Mouse (Mus musculus): ENCODE measurements around the gene Dip2c. TPM values are rescaled to one million over a fixed set of nuclear protein-coding genes. Genes with fewer than 3 reads are reported as not detected.

The Dip2c gene
- total and polyA plus RNA-seq, 3 experiments: 0.04 to 0.14 (median 0.08) TPM

DNA sequence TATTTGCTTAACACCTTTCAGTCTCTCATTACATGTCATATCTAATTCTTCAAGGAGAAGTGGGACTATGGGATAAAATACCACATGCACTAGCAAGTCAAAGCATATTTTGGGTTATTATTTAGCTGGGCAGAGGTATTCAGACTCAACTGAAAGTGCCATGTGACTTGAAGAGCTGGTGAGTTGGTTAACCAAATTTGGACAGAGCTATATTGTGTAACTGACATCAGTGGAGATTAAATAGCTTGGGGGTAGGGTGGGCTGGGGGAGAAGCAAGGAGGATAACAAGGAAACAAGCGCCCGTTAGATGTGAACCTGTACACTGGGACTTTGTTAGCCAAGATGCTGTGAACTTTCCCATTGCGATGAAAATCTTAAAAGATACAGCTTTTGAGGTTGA, 175.6 kb downstream of the Dip2c start:
- dilution Hi-C loops (cut with MboI; ENCODE audit: extremely low pct_ligation_motif_present, extremely low pct_unique_long_range_greater_than_20kb, low sequenced_read_pairs): no loop called here

GRCm38 (mm10) chr13:9454426-9455177, 178.3 kb downstream of the Dip2c start:
- no peak overlapping the region for H3K4me3 ChIP-seq (replicated peaks in 1 of 3; ENCODE audit: low read depth in 2 of 3, low read length in 2 of 3, poor library complexity in 1 of 3)
- H3K36me3 ChIP-seq (replicated peaks in 1 of 2; ENCODE audit: control insufficient read depth in 1 of 2, insufficient read depth in 1 of 2, low read length in 1 of 2): no peaks in the 10 kb centered on the region
- in situ Hi-C loops (cut with MboI; ENCODE audit: low pct_ligation_motif_present, low pct_unique_long_range_greater_than_20kb, low sequenced_read_pairs): no loop called here
- peaks cover 0 to 6% of the 10 kb centered on the region in 2 experiments; a peak in 2 of 4 replicates for H3K4me1 ChIP-seq (ENCODE audit: control insufficient read depth in 1 of 2, insufficient read depth in 2 of 2)
- TF ChIP-seq USF2 (conservative IDR thresholded peaks at IDR 0.05; ENCODE audit: low read depth, low read length) (no peak), USF1 (IDR thresholded peaks at IDR 0.05; ENCODE audit: low read depth, low read length) (no peak), ETS1 (conservative IDR thresholded peaks at IDR 0.05; ENCODE audit: low read depth, low read length) (no peak), MAZ (IDR thresholded peaks at IDR 0.05; ENCODE audit: low read depth, low read length) (no peak), E2F4 (IDR thresholded peaks at IDR 0.05; ENCODE audit: insufficient replicate concordance, low read depth, low read length) (no peak), PAX5 (IDR thresholded peaks at IDR 0.05; ENCODE audit: low read length) (no peak), MXI1 (IDR thresholded peaks at IDR 0.05; ENCODE audit: low read depth, low read length) (no peak), MAX (IDR thresholded peaks at IDR 0.05; ENCODE audit: low read length) (no peak), EP300 (IDR thresholded peaks at IDR 0.05; ENCODE audit: low read length) (no peak), MAFK (IDR thresholded peaks at IDR 0.05; ENCODE audit: insufficient replicate concordance, low read length) (no peak), ZMIZ1 (IDR thresholded peaks at IDR 0.05; ENCODE audit: low read depth, low read length) (no peak), CTCF (conservative IDR thresholded peaks at IDR 0.05 in 1 of 2, IDR thresholded peaks at IDR 0.05 in 1 of 2; ENCODE audit: low read depth in 2 of 2, low read length in 2 of 2) (no peak), POLR2A (IDR thresholded peaks at IDR 0.05; ENCODE audit: low read depth, low read length) (no peak), NELFE (IDR thresholded peaks at IDR 0.05; ENCODE audit: low read depth, low read length) (no peak), CHD1 (IDR thresholded peaks at IDR 0.05; ENCODE audit: low read depth, low read length) (no peak), RAD21 (IDR thresholded peaks at IDR 0.05; ENCODE audit: low read depth, low read length) (no peak), MEF2A (IDR thresholded peaks at IDR 0.05; ENCODE audit: borderline replicate concordance, low read depth, low read length) (no peak), JUND (conservative IDR thresholded peaks at IDR 0.05; ENCODE audit: low read depth, low read length) (no peak), ELF1 (IDR thresholded peaks at IDR 0.05; ENCODE audit: low read depth, low read length) (no peak)
- dilution Hi-C loops (cut with MboI; ENCODE audit: extremely low pct_ligation_motif_present, extremely low pct_unique_long_range_greater_than_20kb, low sequenced_read_pairs): no loop called here
- no peak overlapping the region for H3K9ac ChIP-seq (ENCODE audit: insufficient read depth, low read depth)
- DNase-seq (ENCODE audit: extremely low read depth): no peak
- no peaks in the 10 kb centered on the region for H3K9me3 ChIP-seq (replicated peaks; ENCODE audit: low read length)
- H3K79me2 ChIP-seq (replicated peaks; ENCODE audit: control insufficient read depth, extremely low read depth, insufficient read depth, poor library complexity, severe bottlenecking): no peaks in the 10 kb centered on the region; the same call in 1 of the 2 replicates
- no peak overlapping the region for H3K27ac ChIP-seq (ENCODE audit: insufficient read depth, low read depth)
- H3K4me2 ChIP-seq (ENCODE audit: insufficient read depth, low read depth, poor library complexity, severe bottlenecking): no peak overlapping the region
- H3K27me3 ChIP-seq (replicated peaks): no peaks in the 10 kb centered on the region

More for the DNA sequence above, 175.6 kb downstream of the Dip2c start:
- Histone ChIP-seq H3K27ac (ENCODE audit: insufficient read depth, low read depth) (no peak overlapping the region), H3K4me1 (ENCODE audit: control insufficient read depth in 1 of 2, insufficient read depth in 2 of 2) (peaks cover 0 to 6% of the 10 kb centered on the region in 2 experiments; a peak in 2 of 4 replicates), H3K4me2 (ENCODE audit: insufficient read depth, low read depth, poor library complexity, severe bottlenecking) (no peak overlapping the region), H3K27me3 (replicated peaks) (no peaks in the 10 kb centered on the region), H3K9me3 (replicated peaks; ENCODE audit: low read length) (no peaks in the 10 kb centered on the region), H3K36me3 (replicated peaks in 1 of 2; ENCODE audit: control insufficient read depth in 1 of 2, insufficient read depth in 1 of 2, low read length in 1 of 2) (no peaks in the 10 kb centered on the region), H3K4me3 (replicated peaks in 1 of 3; ENCODE audit: low read depth in 2 of 3, low read length in 2 of 3, poor library complexity in 1 of 3) (no peak overlapping the region), H3K9ac (ENCODE audit: insufficient read depth, low read depth) (no peak overlapping the region), H3K79me2 (replicated peaks; ENCODE audit: control insufficient read depth, extremely low read depth, insufficient read depth, poor library complexity, severe bottlenecking) (no peaks in the 10 kb centered on the region; the same call in 1 of the 2 replicates)
- no peak for DNase-seq (ENCODE audit: extremely low read depth)
- TF ChIP-seq ZKSCAN1 (IDR thresholded peaks at IDR 0.05; ENCODE audit: borderline replicate concordance, low read depth, low read length): no peak
- TF ChIP-seq MYC (IDR thresholded peaks at IDR 0.05; ENCODE audit: low read depth, low read length): no peak
- TF ChIP-seq TBP (conservative IDR thresholded peaks at IDR 0.05; ENCODE audit: low read depth, low read length): no peak
- in situ Hi-C loops (cut with MboI; ENCODE audit: low pct_ligation_motif_present, low pct_unique_long_range_greater_than_20kb, low sequenced_read_pairs): no loop called here
